Mouse (Mus musculus) heart, postnatal 0 days (tissue): ENCODE measurements around the gene Hexim2. TPM values are rescaled to one million over a fixed set of nuclear protein-coding genes. Genes with fewer than 3 reads are reported as not detected.

Experiments
- ATAC-seq: fragments of 200-750 bp; cut with Nextera tagmentation; 2 replicates; pipeline ENCODE4 v1.8.0; 2017; ENCODE audit warnings: low read depth, moderate number of reproducible peaks, moderate library complexity; ENCODE audit not compliant: insufficient read depth
- DNase-seq: peaks from one replicate; pipeline ENCODE4 v3.0.0-alpha.2; 2016; ENCODE audit warnings: low spot score
- H3K27ac ChIP-seq: fragments of 300-500 bp; sonication (generic); 2 replicates; pipeline ENCODE4 v1.5.1; 2014; ENCODE audit warnings: low read depth, mild to moderate bottlenecking
- H3K27me3 ChIP-seq: fragments of 300-500 bp; sonication (generic); 2 replicates; pipeline ENCODE4 v1.6.1; 2014; ENCODE audit warnings: low read length, mixed read lengths; ENCODE audit not compliant: control insufficient read depth, insufficient read depth
- H3K36me3 ChIP-seq: fragments of 300-500 bp; sonication (generic); replicated peaks from 2 replicates; pipeline ENCODE4 v1.6.1; 2014; ENCODE audit warnings: low read length, mixed read lengths; ENCODE audit not compliant: control insufficient read depth, insufficient read depth
- H3K4me1 ChIP-seq: fragments of 300-500 bp; sonication (generic); 2 replicates; pipeline ENCODE4 v1.6.1; 2014; ENCODE audit warnings: antibody characterized with exemption; ENCODE audit not compliant: control insufficient read depth, insufficient read depth
- H3K4me2 ChIP-seq: fragments of 300-500 bp; sonication (generic); 2 replicates; pipeline ENCODE4 v1.6.1; 2014; ENCODE audit warnings: low read depth, mild to moderate bottlenecking, low read length, moderate library complexity
- H3K4me3 ChIP-seq: fragments of 300-500 bp; sonication (generic); 2 replicates; pipeline ENCODE4 v1.5.1; 2014; ENCODE audit warnings: low read depth, low read length
- H3K9ac ChIP-seq: fragments of 300-500 bp; sonication (generic); replicated peaks from 2 replicates; pipeline ENCODE4 v1.6.1; 2014; ENCODE audit warnings: low read depth, low read length, mixed read lengths
- H3K9me3 ChIP-seq: fragments of 300-500 bp; sonication (generic); replicated peaks from 2 replicates; pipeline ENCODE4 v1.6.1; 2016; ENCODE audit warnings: low read length; ENCODE audit not compliant: control insufficient read depth
- CTCF ChIP-seq: IDR thresholded peaks from 2 replicates; pipeline ENCODE4 v1.5.1; 2016; ENCODE audit warnings: antibody characterized with exemption, control low read depth, low read depth
- EP300 ChIP-seq: IDR thresholded peaks from 2 replicates; pipeline ENCODE4 v1.6.1; 2016; ENCODE audit warnings: antibody characterized with exemption, low read depth
- WGBS: fragments of 180-500 bp; shearing (Covaris S2); extraction: QIAGEN DNeasy Blood & Tissue Kit; methylation state at CpG from one replicate; pipeline ENCODE4 v1.1.7; 2014; 5-methylcytosine and 5-hydroxymethylcytosine counted together
- polyA plus RNA-seq: library from polyadenylated mRNA; unstranded; fragments of >200 nt; fragmentation: Nextera tagmentation; extraction: Ambion mirVana; gene quantifications from 2 replicates; pipeline ENCODE4 v1.2.1, GENCODE M21; 2015
- total RNA-seq: library from RNA; depleted of rRNA; stranded (reverse); fragments of >200 nt; gene quantifications from 2 replicates; pipeline ENCODE4 v1.2.3, GENCODE M21; 2014; ENCODE audit warnings: low replicate concordance

Gene Hexim2
- total and polyA plus RNA-seq, 2 experiments from 2014 or later = 1.6 to 4.2 TPM

- no peak for TF ChIP-seq EP300
- TF ChIP-seq CTCF = no peak
Observed at GRCm38 (mm10) chr11:103105810-103106209, 26.4 kb upstream of the Hexim2 start.

GRCm38 (mm10) chr11:103106386-103106785, 25.8 kb upstream of the Hexim2 start:
- WGBS = 80% methylated on average over 4 of the region's 4 CpGs
- ATAC-seq = no peak

More at GRCm38 (mm10) chr11:103105810-103106209, 26.4 kb upstream of the Hexim2 start:
- Histone ChIP-seq H3K9ac (no peak overlapping the region), H3K4me3 (no peak overlapping the region), H3K4me2 (no peak overlapping the region), H3K36me3 (no peaks in the 10 kb centered on the region; the same call in 1 of the 2 replicates), H3K27ac (peak overlapping the region; percentile 8; the same call in 1 of the 2 replicates), H3K27me3 (no peaks in the 10 kb centered on the region), H3K9me3 (no peaks in the 10 kb centered on the region), H3K4me1 (peaks cover 12% of the 10 kb centered on the region)
- DNase-seq = no peak
- no peak for ATAC-seq
- WGBS = 84% methylated on average over 6 of the region's 6 CpGs

GRCm38 (mm10) chr11:103111301-103111700, 20.9 kb upstream of the Hexim2 start:
- DNase-seq (peak; percentile 5), ATAC-seq (no peak)
- H3K9me3 ChIP-seq = no peaks in the 10 kb centered on the region
- H3K4me2 ChIP-seq = peak overlapping the region; percentile 86
- no peaks in the 10 kb centered on the region; the same call in 1 of the 2 replicates for H3K36me3 ChIP-seq
- H3K4me3 ChIP-seq = peak overlapping the region; percentile 49
- no peak for TF ChIP-seq EP300
- TF ChIP-seq CTCF = no peak
- WGBS = 22% methylated on average over 10 of the region's 10 CpGs
- H3K9ac ChIP-seq = peak overlapping the region; percentile 65; the same call in 1 of the 2 replicates
- H3K4me1 ChIP-seq = peaks cover 21% of the 10 kb centered on the region
- peak overlapping the region; percentile 69 for H3K27ac ChIP-seq
- H3K27me3 ChIP-seq = no peaks in the 10 kb centered on the region

More at GRCm38 (mm10) chr11:103106386-103106785, 25.8 kb upstream of the Hexim2 start:
- Histone ChIP-seq H3K27me3 (no peaks in the 10 kb centered on the region), H3K4me1 (peaks cover 13% of the 10 kb centered on the region), H3K4me3 (no peak overlapping the region), H3K27ac (no peak overlapping the region), H3K9ac (no peak overlapping the region), H3K36me3 (no peaks in the 10 kb centered on the region; the same call in 1 of the 2 replicates), H3K4me2 (no peak overlapping the region), H3K9me3 (no peaks in the 10 kb centered on the region)
- TF ChIP-seq CTCF (no peak), EP300 (no peak)
- no peak for DNase-seq

- ATAC-seq = peak; percentile 21
- Histone ChIP-seq H3K4me2 (peak overlapping the region; percentile 86), H3K27me3 (no peaks in the 10 kb centered on the region), H3K27ac (peak overlapping the region; percentile 69), H3K9ac (peak overlapping the region; percentile 65), H3K9me3 (no peaks in the 10 kb centered on the region), H3K4me3 (peak overlapping the region; percentile 49), H3K36me3 (no peaks in the 10 kb centered on the region), H3K4me1 (peaks cover 21% of the 10 kb centered on the region)
- DNase-seq = peak; percentile 60
- TF ChIP-seq CTCF (no peak), EP300 (no peak)
- WGBS = 7% methylated on average over 28 of the region's 28 CpGs
Observed at GRCm38 (mm10) chr11:103111881-103112551, 20.2 kb upstream of the Hexim2 start.

- Histone ChIP-seq H3K9ac (peak overlapping the region; percentile 65), H3K36me3 (no peaks in the 10 kb centered on the region), H3K27ac (peak overlapping the region; percentile 69), H3K4me1 (peaks cover 21% of the 10 kb centered on the region), H3K27me3 (no peaks in the 10 kb centered on the region), H3K4me2 (peak overlapping the region; percentile 86), H3K9me3 (no peaks in the 10 kb centered on the region), H3K4me3 (peak overlapping the region; percentile 49)
- ATAC-seq = no peak
- TF ChIP-seq CTCF = no peak
- DNase-seq = no peak
- WGBS = 21% methylated on average over 9 of the region's 9 CpGs
Observed at GRCm38 (mm10) chr11:103112552-103112912, 19.7 kb upstream of the Hexim2 start.
